Mouse (Mus musculus): Measurements from ENCODE around the gene Amy1. TPM values are rescaled to one million over a fixed set of nuclear protein-coding genes. Genes with fewer than 3 reads are reported as not detected.
"Not testable (repeated sequence)": the region's sequence is repeated elsewhere in the genome, so short reads cannot be mapped to it uniquely, and the experiment has no call there.

Gene Amy1
- 29.2 TPM in 2 replicates for polyA plus RNA-seq (2014; fragmentation: Nextera tagmentation; extraction: Ambion mirVana)

DNA sequence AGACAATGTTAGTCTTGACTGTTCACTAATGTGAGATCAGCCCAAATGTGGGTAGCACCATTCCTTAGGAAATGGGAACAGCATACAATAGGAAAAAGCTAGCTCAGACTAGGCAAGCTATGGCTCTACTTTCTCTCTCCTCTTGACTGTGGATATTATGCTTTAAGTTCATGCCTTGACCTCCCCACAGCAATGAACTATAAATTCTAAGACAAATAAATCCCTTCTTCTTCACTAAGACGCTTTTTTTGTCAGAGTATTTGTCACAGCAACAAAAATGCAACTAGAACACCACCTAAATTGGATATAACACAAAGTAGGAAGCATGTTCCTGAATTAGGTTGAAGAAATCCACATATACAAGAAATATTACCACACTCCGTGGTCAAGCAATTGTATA is at the start of gene Amy1:
Gene Amy1, minus strand, starts transcription at position 101 of the 400 bp plus-strand sequence.
- WGBS, result 98% methylated on average over 2 of the region's 2 CpGs

DNA sequence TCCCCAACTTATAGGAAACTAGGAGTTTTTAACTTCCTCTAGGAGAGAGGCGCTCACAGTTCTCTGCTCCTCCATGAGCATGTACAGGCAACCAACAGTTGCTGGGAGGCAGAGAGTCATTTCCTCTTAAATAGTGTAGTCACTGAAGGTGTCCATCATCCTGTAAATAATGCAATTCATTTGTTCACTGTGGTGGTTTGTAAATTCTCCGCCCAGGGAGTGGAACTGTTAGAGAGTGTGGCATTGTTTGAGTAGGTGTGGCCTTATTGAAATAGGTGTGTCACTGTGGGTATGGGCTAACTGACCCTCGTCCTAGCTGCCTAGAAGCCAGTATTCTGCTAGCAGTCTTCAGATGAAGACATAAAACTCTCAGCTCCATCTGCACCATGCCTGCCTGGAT is 47.8 kb upstream of the Amy1 start:
- WGBS, result 87% methylated on average over 3 of the region's 3 CpGs

More for the DNA sequence above, at the start of gene Amy1:
- no peaks in the 10 kb centered on the region for H3K27me3 ChIP-seq (ENCODE audit: control insufficient read depth, insufficient read depth, low read length)
- DNase-seq (no peak), ATAC-seq (ENCODE audit: low FRiP score, low TSS enrichment) (no peak)
- H3K27ac ChIP-seq (replicated peaks; ENCODE audit: low read depth, low read length), result no peak within 1 kb of the TSS
- no peak within 1 kb of the TSS for H3K4me3 ChIP-seq (replicated peaks; ENCODE audit: low read depth, low read length)
- peaks cover 29% of the 10 kb centered on the region for H3K36me3 ChIP-seq (ENCODE audit: control insufficient read depth, insufficient read depth, low read length)
- H3K9ac ChIP-seq (replicated peaks; ENCODE audit: low read length), result no peak within 1 kb of the TSS
- no peak within 1 kb of the TSS for H3K4me2 ChIP-seq (ENCODE audit: low read length)
- H3K9me3 ChIP-seq (ENCODE audit: control insufficient read depth, low read length), result no peaks in the 10 kb centered on the region
- H3K4me1 ChIP-seq (ENCODE audit: control insufficient read depth, insufficient read depth, low read length), result no peaks in the 10 kb centered on the region

DNA sequence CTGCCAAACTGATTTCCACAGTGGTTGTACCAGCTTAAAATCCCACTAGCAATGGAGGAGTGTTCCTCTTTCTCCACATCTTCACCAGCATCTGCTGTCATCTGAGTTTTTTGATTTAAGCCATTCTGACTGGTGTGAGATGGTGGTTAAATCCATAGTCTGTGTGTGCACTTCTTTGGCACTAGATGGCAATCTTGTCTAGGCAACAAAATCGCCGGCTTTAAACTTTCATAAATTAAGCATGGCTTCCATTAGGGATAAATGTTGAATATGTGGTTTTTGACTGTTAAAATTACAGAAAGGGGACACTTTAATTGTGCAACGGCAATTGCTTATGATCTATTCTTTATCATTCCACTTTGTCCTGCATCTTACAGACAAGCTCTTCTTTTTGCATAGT is 44.9 kb upstream of the Amy1 start:
- not testable (repeated sequence) for H3K36me3 ChIP-seq (ENCODE audit: control insufficient read depth, insufficient read depth, low read length); H3K4me2 ChIP-seq (ENCODE audit: low read length); H3K9ac ChIP-seq (replicated peaks; ENCODE audit: low read length); ATAC-seq (ENCODE audit: low FRiP score, low TSS enrichment); H3K9me3 ChIP-seq (ENCODE audit: control insufficient read depth, low read length); H3K27ac ChIP-seq (replicated peaks; ENCODE audit: low read depth, low read length); H3K4me3 ChIP-seq (replicated peaks; ENCODE audit: low read depth, low read length); H3K4me1 ChIP-seq (ENCODE audit: control insufficient read depth, insufficient read depth, low read length); H3K27me3 ChIP-seq (ENCODE audit: control insufficient read depth, insufficient read depth, low read length)
- DNase-seq, result peak; percentile 83
- WGBS, result 47% methylated on average over 3 of the region's 3 CpGs

More for the DNA sequence above, 47.8 kb upstream of the Amy1 start:
- Histone ChIP-seq H3K4me2 (ENCODE audit: low read length) (no peak overlapping the region), H3K27me3 (ENCODE audit: control insufficient read depth, insufficient read depth, low read length) (no peaks in the 10 kb centered on the region), H3K4me3 (replicated peaks; ENCODE audit: low read depth, low read length) (no peak overlapping the region), H3K4me1 (ENCODE audit: control insufficient read depth, insufficient read depth, low read length) (no peaks in the 10 kb centered on the region), H3K9me3 (ENCODE audit: control insufficient read depth, low read length) (no peaks in the 10 kb centered on the region), H3K9ac (replicated peaks; ENCODE audit: low read length) (no peak overlapping the region), H3K27ac (replicated peaks; ENCODE audit: low read depth, low read length) (no peak overlapping the region), H3K36me3 (ENCODE audit: control insufficient read depth, insufficient read depth, low read length) (no peaks in the 10 kb centered on the region)
- no peak for ATAC-seq (ENCODE audit: low FRiP score, low TSS enrichment)
- no peak for DNase-seq

DNA sequence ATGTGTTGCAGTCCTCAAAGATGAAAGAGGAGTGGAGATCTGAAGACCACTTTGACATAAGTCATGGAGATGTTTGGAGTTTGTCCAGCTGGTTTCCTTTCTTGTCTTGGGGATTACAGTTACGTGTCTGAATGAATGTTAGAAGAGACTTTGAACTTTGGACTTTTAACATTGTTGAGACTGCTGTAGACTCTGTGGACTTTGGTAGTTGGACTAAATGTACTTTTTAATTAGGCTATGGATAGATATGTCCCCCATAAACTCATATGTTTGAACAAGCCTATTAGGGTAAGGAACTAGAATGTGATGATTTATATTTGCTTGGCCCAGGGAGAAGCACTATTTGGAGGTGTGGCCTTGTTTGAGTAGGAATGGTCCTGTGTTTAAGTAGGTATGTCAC is 33.0 kb upstream of the Amy1 start:
- Histone ChIP-seq H3K27me3 (ENCODE audit: control insufficient read depth, insufficient read depth, low read length) (no peaks in the 10 kb centered on the region), H3K27ac (replicated peaks; ENCODE audit: low read depth, low read length) (no peak overlapping the region), H3K36me3 (ENCODE audit: control insufficient read depth, insufficient read depth, low read length) (no peaks in the 10 kb centered on the region), H3K4me2 (ENCODE audit: low read length) (no peak overlapping the region), H3K9me3 (ENCODE audit: control insufficient read depth, low read length) (no peaks in the 10 kb centered on the region), H3K4me3 (replicated peaks; ENCODE audit: low read depth, low read length) (no peak overlapping the region), H3K4me1 (ENCODE audit: control insufficient read depth, insufficient read depth, low read length) (no peaks in the 10 kb centered on the region), H3K9ac (replicated peaks; ENCODE audit: low read length) (no peak overlapping the region)
- ATAC-seq (ENCODE audit: low FRiP score, low TSS enrichment), result no peak
- no peak for DNase-seq
- WGBS, result 92% methylated on average over 1 of the region's 1 CpGs

DNA sequence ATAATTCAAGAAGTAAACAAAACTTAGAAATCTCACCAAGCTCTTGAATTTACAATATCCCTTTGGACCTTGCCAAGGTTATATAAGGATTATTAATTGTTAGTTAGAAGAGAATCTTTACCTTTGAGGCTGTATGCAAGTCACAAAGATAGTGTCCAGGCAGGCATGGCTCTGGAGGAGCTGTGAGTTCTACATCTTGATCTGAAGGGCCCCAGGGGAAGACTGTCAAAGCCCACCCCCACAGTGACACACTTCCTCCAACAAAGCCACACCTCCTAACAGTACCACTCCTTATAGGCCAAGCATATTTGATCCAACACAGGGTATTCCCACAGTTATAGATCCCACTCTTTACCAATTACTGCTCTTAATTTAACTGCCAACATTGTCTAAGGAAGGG is 27.7 kb upstream of the Amy1 start:
- Histone ChIP-seq H3K36me3 (ENCODE audit: control insufficient read depth, insufficient read depth, low read length) (no peaks in the 10 kb centered on the region), H3K9me3 (ENCODE audit: control insufficient read depth, low read length) (no peaks in the 10 kb centered on the region), H3K4me2 (ENCODE audit: low read length) (no peak overlapping the region), H3K4me1 (ENCODE audit: control insufficient read depth, insufficient read depth, low read length) (peaks cover 6% of the 10 kb centered on the region; the same call in 1 of the 2 replicates), H3K27ac (replicated peaks; ENCODE audit: low read depth, low read length) (no peak overlapping the region), H3K4me3 (replicated peaks; ENCODE audit: low read depth, low read length) (no peak overlapping the region), H3K9ac (replicated peaks; ENCODE audit: low read length) (no peak overlapping the region), H3K27me3 (ENCODE audit: control insufficient read depth, insufficient read depth, low read length) (no peaks in the 10 kb centered on the region)
- ATAC-seq (ENCODE audit: low FRiP score, low TSS enrichment) (no peak), DNase-seq (no peak)

DNA sequence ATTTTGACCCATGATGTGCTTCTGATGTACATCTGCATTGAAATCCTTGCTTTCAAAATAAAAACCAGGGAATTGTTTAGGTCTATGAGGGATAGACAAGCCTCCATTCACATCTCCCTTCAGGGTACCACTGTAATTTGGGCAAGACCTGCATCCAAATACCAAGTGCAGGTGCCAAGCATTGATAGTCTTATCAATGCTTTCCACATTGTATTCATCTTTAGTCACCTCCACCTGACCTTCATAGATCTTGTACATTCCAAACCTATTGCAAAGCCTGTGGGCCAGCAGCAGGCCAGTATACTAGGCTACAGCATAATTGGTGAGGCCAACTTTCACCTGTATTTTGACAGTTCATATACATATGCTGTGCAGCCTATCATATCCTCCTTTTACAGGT is 25.1 kb upstream of the Amy1 start:
- ATAC-seq (ENCODE audit: low FRiP score, low TSS enrichment), result no peak
- Histone ChIP-seq H3K27me3 (ENCODE audit: control insufficient read depth, insufficient read depth, low read length) (no peaks in the 10 kb centered on the region), H3K9me3 (ENCODE audit: control insufficient read depth, low read length) (no peaks in the 10 kb centered on the region), H3K36me3 (ENCODE audit: control insufficient read depth, insufficient read depth, low read length) (peaks cover 5% of the 10 kb centered on the region; the same call in 1 of the 2 replicates), H3K4me3 (replicated peaks; ENCODE audit: low read depth, low read length) (no peak overlapping the region), H3K9ac (replicated peaks; ENCODE audit: low read length) (no peak overlapping the region), H3K4me2 (ENCODE audit: low read length) (no peak overlapping the region), H3K4me1 (ENCODE audit: control insufficient read depth, insufficient read depth, low read length) (peaks cover 6% of the 10 kb centered on the region; the same call in 1 of the 2 replicates), H3K27ac (replicated peaks; ENCODE audit: low read depth, low read length) (no peak overlapping the region)
- DNase-seq, result no peak

DNA sequence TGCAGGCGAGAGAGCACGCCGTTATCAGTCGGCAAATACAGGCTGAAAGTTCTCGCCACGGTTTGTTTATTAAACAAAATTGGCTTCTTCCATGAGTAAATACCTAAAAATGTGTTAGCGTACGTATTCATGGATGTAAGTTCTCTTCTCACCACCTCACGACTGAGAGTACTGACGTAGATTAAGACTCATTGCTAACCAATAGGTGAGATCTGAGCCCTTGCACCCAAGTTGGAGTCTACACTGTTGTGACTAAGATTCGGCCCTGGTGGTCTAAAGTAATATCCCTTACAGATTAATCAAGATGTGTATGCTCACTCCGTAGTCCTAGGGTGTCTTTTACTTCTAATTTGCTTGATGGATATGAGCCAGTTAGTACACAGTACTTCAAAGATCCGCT is 24.1 kb upstream of the Amy1 start:
- WGBS, result 14% methylated on average over 13 of the region's 13 CpGs
- no peak for ATAC-seq (ENCODE audit: low FRiP score, low TSS enrichment)

DNA sequence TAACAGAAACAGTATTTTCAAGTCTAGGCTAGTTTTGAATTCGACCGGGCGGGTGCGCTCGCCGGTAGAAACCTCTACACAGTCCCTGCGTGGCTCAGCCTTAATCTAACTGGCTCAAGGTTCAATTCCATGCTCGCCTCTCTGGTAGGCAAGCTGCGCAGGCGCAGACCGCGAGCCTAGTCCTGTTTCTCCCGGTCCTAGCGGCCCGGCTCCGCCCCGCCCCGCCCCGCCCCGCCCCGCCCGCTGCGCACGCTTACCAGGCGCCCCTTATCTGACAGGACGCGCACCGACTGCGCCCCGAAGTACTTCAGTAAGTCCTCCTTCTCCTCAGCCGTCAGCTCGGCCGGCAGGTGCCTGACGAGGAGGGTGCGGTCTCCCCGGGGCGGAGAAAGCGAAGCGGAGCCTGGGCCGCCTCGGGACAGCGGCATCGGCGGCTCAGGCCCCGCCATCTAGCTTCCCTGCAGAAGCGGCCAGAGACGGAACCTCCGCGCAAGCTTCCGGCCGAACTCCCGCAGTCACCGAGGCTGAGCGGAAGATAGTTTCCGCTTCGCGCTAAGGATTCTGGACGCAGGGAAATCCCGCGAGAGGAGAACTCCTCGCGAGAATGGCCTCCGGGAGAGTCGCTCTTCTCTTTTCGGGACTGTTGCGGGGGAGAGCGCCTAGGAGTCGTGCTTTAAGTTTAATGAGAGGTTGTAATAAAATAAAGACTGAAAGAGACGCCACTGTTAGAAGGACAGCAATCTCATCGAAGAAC is 23.3 kb upstream of the Amy1 start, which contains the start of gene Rnpc3:
Gene Rnpc3, minus strand, starts transcription at position 544 of the 754 bp plus-strand sequence.
- Histone ChIP-seq H3K9ac (replicated peaks; ENCODE audit: low read length) (peak within 1 kb of the TSS; percentile 87), H3K27me3 (ENCODE audit: control insufficient read depth, insufficient read depth, low read length) (no peaks in the 10 kb centered on the region), H3K9me3 (ENCODE audit: control insufficient read depth, low read length) (no peaks in the 10 kb centered on the region), H3K4me3 (replicated peaks; ENCODE audit: low read depth, low read length) (peak within 1 kb of the TSS; percentile 71), H3K36me3 (ENCODE audit: control insufficient read depth, insufficient read depth, low read length) (peaks cover 13% of the 10 kb centered on the region), H3K4me2 (ENCODE audit: low read length) (peak within 1 kb of the TSS; percentile 84), H3K4me1 (ENCODE audit: control insufficient read depth, insufficient read depth, low read length) (peaks cover 6% of the 10 kb centered on the region; the same call in 1 of the 2 replicates), H3K27ac (replicated peaks; ENCODE audit: low read depth, low read length) (peak within 1 kb of the TSS; percentile 98)
- WGBS, result under 1% methylated on average over 69 of the region's 70 CpGs
- DNase-seq (peak; percentile 100), ATAC-seq (ENCODE audit: low FRiP score, low TSS enrichment) (peak; percentile 98)

More for the DNA sequence above, 24.1 kb upstream of the Amy1 start:
- peak; percentile 43 for DNase-seq
- peak overlapping the region; percentile 84 for H3K4me2 ChIP-seq (ENCODE audit: low read length)
- H3K36me3 ChIP-seq (ENCODE audit: control insufficient read depth, insufficient read depth, low read length), result peaks cover 9% of the 10 kb centered on the region
- peak overlapping the region; percentile 87 for H3K9ac ChIP-seq (replicated peaks; ENCODE audit: low read length)
- no peaks in the 10 kb centered on the region for H3K27me3 ChIP-seq (ENCODE audit: control insufficient read depth, insufficient read depth, low read length)
- H3K27ac ChIP-seq (replicated peaks; ENCODE audit: low read depth, low read length), result peak overlapping the region; percentile 98
- no peaks in the 10 kb centered on the region for H3K9me3 ChIP-seq (ENCODE audit: control insufficient read depth, low read length)
- peaks cover 6% of the 10 kb centered on the region; the same call in 1 of the 2 replicates for H3K4me1 ChIP-seq (ENCODE audit: control insufficient read depth, insufficient read depth, low read length)
- H3K4me3 ChIP-seq (replicated peaks; ENCODE audit: low read depth, low read length), result peak overlapping the region; percentile 71

DNA sequence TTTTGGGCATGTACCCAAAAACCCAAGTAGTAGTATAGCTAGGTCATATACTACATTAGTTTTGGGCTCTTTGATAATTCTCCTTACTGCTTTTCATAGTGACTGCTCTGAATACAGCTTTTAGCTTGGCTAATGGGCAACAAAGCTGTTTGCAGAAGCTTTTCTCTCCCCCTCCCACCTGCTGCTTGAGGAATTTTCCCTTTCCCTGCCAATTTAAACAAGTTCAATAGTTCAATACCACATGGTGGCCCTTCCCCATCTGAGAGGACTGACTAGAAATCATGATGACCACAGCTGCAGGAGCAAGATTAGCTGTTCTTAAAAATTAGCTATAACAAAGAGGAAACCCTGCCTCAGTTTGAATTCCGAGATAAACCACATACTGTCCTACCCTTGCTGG is 15.7 kb downstream of the Amy1 start:
- 62% methylated on average over 1 of the region's 1 CpGs for WGBS

More for the DNA sequence above, 15.7 kb downstream of the Amy1 start:
- H3K4me2 ChIP-seq (ENCODE audit: low read length), result no peak overlapping the region
- DNase-seq (peak; percentile 25), ATAC-seq (ENCODE audit: low FRiP score, low TSS enrichment) (no peak)
- H3K27me3 ChIP-seq (ENCODE audit: control insufficient read depth, insufficient read depth, low read length), result no peaks in the 10 kb centered on the region
- H3K9ac ChIP-seq (replicated peaks; ENCODE audit: low read length), result no peak overlapping the region
- H3K4me1 ChIP-seq (ENCODE audit: control insufficient read depth, insufficient read depth, low read length), result no peaks in the 10 kb centered on the region
- no peak overlapping the region for H3K4me3 ChIP-seq (replicated peaks; ENCODE audit: low read depth, low read length)
- 0 out of 2 replicates have a peak, but pooled peaks cover 6% of the 10 kb centered on the region for H3K36me3 ChIP-seq (ENCODE audit: control insufficient read depth, insufficient read depth, low read length)
- H3K9me3 ChIP-seq (ENCODE audit: control insufficient read depth, low read length), result no peaks in the 10 kb centered on the region
- no peak overlapping the region for H3K27ac ChIP-seq (replicated peaks; ENCODE audit: low read depth, low read length)

Measured in midbrain, embryonic 14.5 days (tissue).